In the genomic region with DNA sequence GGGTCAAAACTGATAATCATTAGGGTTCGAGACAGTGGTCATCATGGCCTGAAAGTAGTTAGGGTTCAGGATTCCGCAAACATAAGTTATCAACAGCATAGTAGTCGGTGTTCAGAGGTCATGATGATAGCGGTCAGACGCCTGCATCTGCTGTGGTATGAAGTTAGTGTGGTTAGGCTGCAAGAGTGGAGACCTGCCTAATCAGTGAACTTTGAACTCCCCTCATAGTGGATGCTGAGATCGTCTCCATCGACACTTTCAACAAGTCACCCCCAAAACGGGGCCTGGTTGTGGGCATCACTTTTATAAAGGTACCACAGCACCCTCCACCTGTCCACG, we compare ENCODE assay signal across 8 mouse cellular contexts. TPM values are rescaled to one million over a fixed set of nuclear protein-coding genes. Genes with fewer than 3 reads are reported as not detected.
DNase-seq lines count a peak whose midpoint lies in the region; ATAC-seq and TF ChIP-seq lines count a peak whose summit lies in the region.

No protein-coding gene starts in this region.

- H3K4me2 ChIP-seq in limb, embryonic 13.5 days (replicated peaks), result peak overlapping the region; percentile 68

- peak overlapping the region; percentile 77 for H3K9ac ChIP-seq in limb, embryonic 13.5 days

- TF ChIP-seq CTCF in cerebellum, adult 2 months (IDR thresholded peaks at IDR 0.05; ENCODE audit: borderline replicate concordance, insufficient read depth, low read depth, low read length), result no peak
- no peak for TF ChIP-seq CTCF in small intestine, adult 2 months (IDR thresholded peaks at IDR 0.05; ENCODE audit: extremely low read depth, insufficient read length, insufficient replicate concordance, low read depth, low read length)

- H3K9me3 ChIP-seq in megakaryocyte, embryonic 14.5 days, result no peaks in the 10 kb centered on the region
- H3K9me3 ChIP-seq in limb, embryonic 13.5 days, result no peaks in the 10 kb centered on the region

- no peaks in the 10 kb centered on the region for H3K27me3 ChIP-seq in cerebellum, adult 2 months (ENCODE audit: control insufficient read depth, insufficient read depth, low read length)
- no peaks in the 10 kb centered on the region for H3K27me3 ChIP-seq in megakaryocyte, embryonic 14.5 days (replicated peaks)
- H3K27me3 ChIP-seq in limb, embryonic 13.5 days, result no peaks in the 10 kb centered on the region
- no peaks in the 10 kb centered on the region for H3K27me3 ChIP-seq in small intestine, adult 2 months (ENCODE audit: control insufficient read depth, insufficient read depth, low read length)

- no peak for ATAC-seq in megakaryocyte, adult 5-6 weeks (ENCODE audit: poor library complexity, severe bottlenecking)
- ATAC-seq in limb, embryonic 13.5 days (ENCODE audit: low FRiP score, low read depth), result peak; percentile 13; the same call in 1 of the 2 replicates

- peak overlapping the region; percentile 59 for H3K4me3 ChIP-seq in cerebellum, adult 2 months (replicated peaks; ENCODE audit: insufficient read depth, low read depth, low read length)
- H3K4me3 ChIP-seq in megakaryocyte, embryonic 14.5 days (replicated peaks), result peak overlapping the region; percentile 96
- peak overlapping the region; percentile 74 for H3K4me3 ChIP-seq in limb, embryonic 13.5 days
- peak overlapping the region; percentile 79 for H3K4me3 ChIP-seq in small intestine, adult 2 months (ENCODE audit: low read depth, low read length)

- WGBS in cerebellum, adult 2 months, result 41% methylated on average over 9 of the region's 9 CpGs
- 45% methylated on average over 9 of the region's 9 CpGs for WGBS in limb, embryonic 13.5 days
- WGBS in small intestine, adult 2 months, result 25% methylated on average over 9 of the region's 9 CpGs

- peaks cover 57% of the 10 kb centered on the region for H3K36me3 ChIP-seq in megakaryocyte, embryonic 14.5 days (replicated peaks; ENCODE audit: low read length)
- peaks cover 46% of the 10 kb centered on the region for H3K36me3 ChIP-seq in limb, embryonic 13.5 days
- peaks cover 20% of the 10 kb centered on the region; the same call in 1 of the 2 replicates for H3K36me3 ChIP-seq in small intestine, adult 2 months (ENCODE audit: control insufficient read depth, insufficient read depth, low read length)

- TF ChIP-seq POLR2A in cerebellum, adult 2 months (IDR thresholded peaks at IDR 0.05; ENCODE audit: borderline replicate concordance, insufficient read depth, low read length), result no peak
- TF ChIP-seq POLR2A in small intestine, adult 2 months (IDR thresholded peaks at IDR 0.05; ENCODE audit: low read depth, low read length), result no peak

- DNase-seq in cerebellum, adult 2 months, result no peak
- DNase-seq in cerebellum, postnatal 25 days, result no peak
- no peak for DNase-seq in urinary bladder, adult 2 months (ENCODE audit: low spot score)
- DNase-seq in spleen, postnatal 10 days (ENCODE audit: low spot score in 2 of 2), result no peak

- H3K4me1 ChIP-seq in cerebellum, adult 2 months (ENCODE audit: control insufficient read depth, insufficient read depth, low read length), result peaks cover 16% of the 10 kb centered on the region
- peaks cover 18% of the 10 kb centered on the region for H3K4me1 ChIP-seq in megakaryocyte, embryonic 14.5 days
- H3K4me1 ChIP-seq in limb, embryonic 13.5 days, result peaks cover 10% of the 10 kb centered on the region
- H3K4me1 ChIP-seq in small intestine, adult 2 months (ENCODE audit: control insufficient read depth, insufficient read depth, insufficient read length, low read length), result no peaks in the 10 kb centered on the region; the same call in 1 of the 2 replicates

- H3K27ac ChIP-seq in cerebellum, adult 2 months (ENCODE audit: insufficient read depth, low read length), result no peak overlapping the region
- H3K27ac ChIP-seq in limb, embryonic 13.5 days, result no peak overlapping the region
- no peak overlapping the region for H3K27ac ChIP-seq in small intestine, adult 2 months (ENCODE audit: insufficient read depth, low read depth, low read length)

RNA-seq across cellular contexts. Expression of gene Kptn, which starts 0.5 kb away (rescaled TPM):
- 56.4 and 60.5 TPM in 2 replicates for polyA plus RNA-seq in cerebellum, adult 2 months (2012; rRNA removed)
- polyA plus RNA-seq in megakaryocyte, embryonic 14.5 days (2012; ENCODE audit: insufficient read depth, low replicate concordance), result 5.7 and 14.1 TPM in 2 replicates
- 8.9 and 9.9 TPM in 2 replicates for total RNA-seq in megakaryocyte, adult 5-6 weeks (2015)
- total RNA-seq in megakaryocyte, adult 5-6 weeks (2017), result 9.7 and 18.9 TPM in 2 replicates
- 38.7 and 40.5 TPM in 2 replicates for polyA plus RNA-seq in limb, embryonic 13.5 days (2015; fragmentation: Nextera tagmentation; extraction: Ambion mirVana)
- polyA plus RNA-seq in small intestine, adult 2 months (2012; rRNA removed), result 15.3 and 31.2 TPM in 2 replicates
- 27.2 and 28.0 TPM in 2 replicates for polyA plus RNA-seq in urinary bladder, adult 2 months (2012; rRNA removed)

RNA-seq across cellular contexts. Expression of gene Slc8a2, which starts 9.4 kb away (rescaled TPM):
- 84.6 and 116 TPM in 2 replicates for polyA plus RNA-seq in cerebellum, adult 2 months (2012; rRNA removed)
- not detected in 2 replicates for polyA plus RNA-seq in megakaryocyte, embryonic 14.5 days (2012; ENCODE audit: insufficient read depth, low replicate concordance)
- not detected in 2 replicates for total RNA-seq in megakaryocyte, adult 5-6 weeks (2015)
- not detected in 2 replicates for total RNA-seq in megakaryocyte, adult 5-6 weeks (2017)
- 0.14 and 0.28 TPM in 2 replicates for polyA plus RNA-seq in limb, embryonic 13.5 days (2015; fragmentation: Nextera tagmentation; extraction: Ambion mirVana)
- polyA plus RNA-seq in small intestine, adult 2 months (2012; rRNA removed), result 1.5 and 1.9 TPM in 2 replicates
- 3.8 and 6.6 TPM in 2 replicates for polyA plus RNA-seq in urinary bladder, adult 2 months (2012; rRNA removed)

RNA-seq across cellular contexts. Expression of gene Napa, which starts 22.0 kb away (rescaled TPM):
- polyA plus RNA-seq in cerebellum, adult 2 months (2012; rRNA removed), result 447 and 471 TPM in 2 replicates
- polyA plus RNA-seq in megakaryocyte, embryonic 14.5 days (2012; ENCODE audit: insufficient read depth, low replicate concordance), result 161 and 318 TPM in 2 replicates
- 62.0 and 65.7 TPM in 2 replicates for total RNA-seq in megakaryocyte, adult 5-6 weeks (2015)
- total RNA-seq in megakaryocyte, adult 5-6 weeks (2017), result 39.8 and 39.9 TPM in 2 replicates
- 232 and 245 TPM in 2 replicates for polyA plus RNA-seq in limb, embryonic 13.5 days (2015; fragmentation: Nextera tagmentation; extraction: Ambion mirVana)
- 82.7 and 139 TPM in 2 replicates for polyA plus RNA-seq in small intestine, adult 2 months (2012; rRNA removed)
- polyA plus RNA-seq in urinary bladder, adult 2 months (2012; rRNA removed), result 172 and 208 TPM in 2 replicates

RNA-seq across cellular contexts. Expression of gene Meis3, which starts 54.7 kb away (rescaled TPM):
- 93.5 and 94.2 TPM in 2 replicates for polyA plus RNA-seq in cerebellum, adult 2 months (2012; rRNA removed)
- 1.4 TPM in 1 of 2 replicates, not detected in the other for polyA plus RNA-seq in megakaryocyte, embryonic 14.5 days (2012; ENCODE audit: insufficient read depth, low replicate concordance)
- 0.89 and 1.9 TPM in 2 replicates for total RNA-seq in megakaryocyte, adult 5-6 weeks (2015)
- not detected in 2 replicates for total RNA-seq in megakaryocyte, adult 5-6 weeks (2017)
- 14.2 and 15.6 TPM in 2 replicates for polyA plus RNA-seq in limb, embryonic 13.5 days (2015; fragmentation: Nextera tagmentation; extraction: Ambion mirVana)
- 20.3 and 21.6 TPM in 2 replicates for polyA plus RNA-seq in small intestine, adult 2 months (2012; rRNA removed)
- 38.4 and 47.7 TPM in 2 replicates for polyA plus RNA-seq in urinary bladder, adult 2 months (2012; rRNA removed)

RNA-seq across cellular contexts. Expression of gene Zfp541, which starts 58.6 kb away (rescaled TPM):
- 0.16 and 0.28 TPM in 2 replicates for polyA plus RNA-seq in cerebellum, adult 2 months (2012; rRNA removed)
- 0.15 TPM in 1 of 2 replicates, not detected in the other for polyA plus RNA-seq in megakaryocyte, embryonic 14.5 days (2012; ENCODE audit: insufficient read depth, low replicate concordance)
- 0.16 and 0.27 TPM in 2 replicates for total RNA-seq in megakaryocyte, adult 5-6 weeks (2015)
- 0.53 TPM in 1 of 2 replicates, not detected in the other for total RNA-seq in megakaryocyte, adult 5-6 weeks (2017)
- 0.04 and 0.08 TPM in 2 replicates for polyA plus RNA-seq in limb, embryonic 13.5 days (2015; fragmentation: Nextera tagmentation; extraction: Ambion mirVana)
- polyA plus RNA-seq in small intestine, adult 2 months (2012; rRNA removed), result not detected in 2 replicates
- 0.06 and 0.07 TPM in 2 replicates for polyA plus RNA-seq in urinary bladder, adult 2 months (2012; rRNA removed)

Comparison
In these comparisons a context has a peak if more than half of its experiments do, and no peak if none do; other contexts are left out.
1. RNA of gene Slc8a2, which starts 9.4 kb away (polyA plus RNA-seq): 84.6 to 116 TPM in cerebellum, adult 2 months; 3.8 to 6.6 TPM in urinary bladder, adult 2 months, 1.5 to 1.9 TPM in small intestine, adult 2 months, 0.14 to 0.28 TPM in limb, embryonic 13.5 days and not detected in megakaryocyte, embryonic 14.5 days; every median in the first group is over 10 times any median in the second.
2. Peak in every context shown above with its lines, with median percentiles within 50 percentile points of each other: H3K4me3 ChIP-seq.